Mouse (Mus musculus) spleen, adult 18-20 months (tissue): ENCODE measurements around the gene Rdx.

Source experiments
- DNase-seq, 2 experiments: peaks; one replicate each; pipeline ENCODE4 v3.0.0; 2022; ENCODE audit warnings: mixed read lengths in 2 of 2

Rdx gene

GRCm38 (mm10) chr9:52047129-52047820, at the start of gene Rdx:
Gene Rdx (plus strand): TSS chr9:52047173.
- DNase-seq = peak in 1 of 2 experiments; percentile 9

- no peak for DNase-seq
These were observed 43.5 kb upstream of the Rdx start for GRCm38 (mm10) chr9:52003501-52003900.

- DNase-seq = no peak
These were observed 39.6 kb upstream of the Rdx start for GRCm38 (mm10) chr9:52007341-52007740.

GRCm38 (mm10) chr9:52008511-52008910, 38.5 kb upstream of the Rdx start:
- DNase-seq = no peak

GRCm38 (mm10) chr9:52012311-52012710, 34.7 kb upstream of the Rdx start:
- DNase-seq = no peak

- no peak for DNase-seq
These were observed 34.1 kb upstream of the Rdx start for GRCm38 (mm10) chr9:52012781-52013436.

GRCm38 (mm10) chr9:52013900-52014455, 33.0 kb upstream of the Rdx start:
- no peak for DNase-seq

GRCm38 (mm10) chr9:52017091-52017490, 29.9 kb upstream of the Rdx start:
- DNase-seq = no peak

GRCm38 (mm10) chr9:52017824-52018223, 29.1 kb upstream of the Rdx start:
- no peak for DNase-seq

GRCm38 (mm10) chr9:52018505-52018904, 28.5 kb upstream of the Rdx start:
- no peak for DNase-seq

- no peak for DNase-seq
These were observed 19.5 kb upstream of the Rdx start for GRCm38 (mm10) chr9:52027257-52028020.

GRCm38 (mm10) chr9:52028521-52029405, 18.2 kb upstream of the Rdx start:
- no peak for DNase-seq

- no peak for DNase-seq
These were observed 15.5 kb upstream of the Rdx start for GRCm38 (mm10) chr9:52031501-52031900.

GRCm38 (mm10) chr9:52037493-52037892, 9.5 kb upstream of the Rdx start:
- no peak for DNase-seq

GRCm38 (mm10) chr9:52041657-52042056, 5.3 kb upstream of the Rdx start:
- no peak for DNase-seq

- no peak for DNase-seq
These were observed 287 bp upstream of the Rdx start for GRCm38 (mm10) chr9:52046686-52047085.

GRCm38 (mm10) chr9:52047821-52048649, 1.1 kb downstream of the Rdx start:
- peak; percentile 73 to 83 for DNase-seq

GRCm38 (mm10) chr9:52048650-52049081, 1.7 kb downstream of the Rdx start:
- DNase-seq = peak in 1 of 2 experiments; percentile 60

GRCm38 (mm10) chr9:52049605-52050004, 2.6 kb downstream of the Rdx start:
- DNase-seq = no peak

- DNase-seq = no peak
These were observed 3.4 kb downstream of the Rdx start for GRCm38 (mm10) chr9:52050361-52050760.

- DNase-seq = no peak
These were observed 5.2 kb downstream of the Rdx start for GRCm38 (mm10) chr9:52052221-52052620.
